Mouse (Mus musculus) stomach, embryonic 14.5 days (tissue): ENCODE measurements around the gene Zfp644. TPM values are rescaled to one million over a fixed set of nuclear protein-coding genes. Genes with fewer than 3 reads are reported as not detected.

Source experiments
- ATAC-seq: fragments of 200-750 bp; cut with Nextera tagmentation; 2 replicates; pipeline ENCODE4 v1.8.0; 2017; ENCODE audit warnings: low read depth, moderate TSS enrichment; ENCODE audit not compliant: insufficient number of reproducible peaks, insufficient read depth, low FRiP score
- H3K27ac ChIP-seq: fragments of 300-500 bp; sonication (generic); 2 replicates; pipeline ENCODE4 v1.5.1; 2014; ENCODE audit warnings: mild to moderate bottlenecking, low read length, moderate library complexity, mixed read lengths
- H3K27me3 ChIP-seq: fragments of 300-500 bp; sonication (generic); 2 replicates; pipeline ENCODE4 v1.6.1; 2014; ENCODE audit warnings: low read length, control low read depth, mixed read lengths; ENCODE audit not compliant: control insufficient read depth, insufficient read depth
- H3K36me3 ChIP-seq: fragments of 300-500 bp; sonication (generic); 2 replicates; pipeline ENCODE4 v1.6.1; 2014; ENCODE audit warnings: mild to moderate bottlenecking, control low read depth, low read length, moderate library complexity, mixed read lengths; ENCODE audit not compliant: control insufficient read depth, insufficient read depth
- H3K4me1 ChIP-seq: fragments of 300-500 bp; sonication (generic); 2 replicates; pipeline ENCODE4 v1.6.1; 2014; ENCODE audit warnings: low read length, control low read depth, mixed read lengths; ENCODE audit not compliant: control insufficient read depth, insufficient read depth
- H3K4me2 ChIP-seq: fragments of 300-500 bp; sonication (generic); replicated peaks from 2 replicates; pipeline ENCODE4 v1.6.1; 2014; ENCODE audit warnings: low read depth, low read length, control low read depth
- H3K4me3 ChIP-seq: fragments of 300-500 bp; sonication (generic); 2 replicates; pipeline ENCODE4 v1.5.1; 2014; ENCODE audit warnings: low read depth, low read length, control low read depth
- H3K9ac ChIP-seq: fragments of 300-500 bp; sonication (generic); replicated peaks from 2 replicates; pipeline ENCODE4 v1.6.1; 2014; ENCODE audit warnings: low read depth, mild to moderate bottlenecking, control low read depth, low read length, moderate library complexity, mixed read lengths
- H3K9me3 ChIP-seq: fragments of 300-500 bp; sonication (generic); 2 replicates; pipeline ENCODE4 v1.6.1; 2016; ENCODE audit warnings: low read depth, low read length, control low read depth; ENCODE audit not compliant: control insufficient read depth
- WGBS: fragments of 180-500 bp; shearing (Covaris S2); extraction: QIAGEN DNeasy Blood & Tissue Kit; methylation state at CpG from one replicate; pipeline ENCODE4 v1.1.7; 2014; 5-methylcytosine and 5-hydroxymethylcytosine counted together
- polyA plus RNA-seq: library from polyadenylated mRNA; unstranded; fragments of >200 nt; fragmentation: Nextera tagmentation; extraction: Ambion mirVana; gene quantifications from 2 replicates; pipeline ENCODE4 v1.2.1, GENCODE M21; 2014

Gene Zfp644
- polyA plus RNA-seq, 1 experiment from 2014 or later = 115 TPM

GRCm38 (mm10) chr5:106575098-106575497 lies 122.0 kb downstream of the Zfp644 start:
- Histone ChIP-seq H3K36me3 (no peaks in the 10 kb centered on the region), H3K9me3 (no peaks in the 10 kb centered on the region), H3K27me3 (no peaks in the 10 kb centered on the region), H3K4me1 (peaks cover 3% of the 10 kb centered on the region; the same call in 1 of the 2 replicates), H3K9ac (no peak overlapping the region), H3K4me2 (peak overlapping the region; percentile 100), H3K27ac (no peak overlapping the region), H3K4me3 (peak overlapping the region; percentile 64; the same call in 1 of the 2 replicates)
- WGBS = 29% methylated on average over 4 of the region's 4 CpGs
- 0 out of 2 replicates have a peak, but pooled peaks have one; percentile 16 for ATAC-seq

DNA sequence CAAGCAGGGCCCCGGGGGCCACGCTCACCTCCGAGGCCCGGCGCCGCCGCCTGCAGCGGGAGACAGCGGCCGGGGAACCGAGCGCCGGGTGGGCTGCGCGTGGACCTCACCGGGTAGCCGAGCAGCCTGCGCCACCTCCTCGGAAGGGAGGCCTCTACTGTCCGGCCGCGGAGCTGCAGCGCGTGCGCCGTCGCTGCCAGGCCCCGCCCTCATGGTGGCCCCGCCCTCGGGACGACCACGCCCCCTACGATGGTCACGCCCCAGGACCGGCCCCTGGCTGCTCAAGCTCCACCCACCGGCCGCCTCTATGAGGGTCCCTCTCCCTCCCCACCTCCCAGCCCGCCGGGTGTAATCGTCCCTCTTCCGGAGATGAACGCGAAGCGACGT lies 122.5 kb downstream of the Zfp644 start:
- Histone ChIP-seq H3K36me3 (no peaks in the 10 kb centered on the region), H3K9ac (peak overlapping the region; percentile 42), H3K9me3 (no peaks in the 10 kb centered on the region), H3K27me3 (no peaks in the 10 kb centered on the region), H3K4me3 (peak overlapping the region; percentile 64), H3K27ac (no peak overlapping the region), H3K4me2 (peak overlapping the region; percentile 100), H3K4me1 (peaks cover 3% of the 10 kb centered on the region; the same call in 1 of the 2 replicates)
- under 1% methylated on average over 38 of the region's 45 CpGs for WGBS
- peak; percentile 92 for ATAC-seq

- Histone ChIP-seq H3K27ac (no peak overlapping the region), H3K9me3 (no peaks in the 10 kb centered on the region), H3K27me3 (no peaks in the 10 kb centered on the region), H3K4me1 (peaks cover 3% of the 10 kb centered on the region; the same call in 1 of the 2 replicates), H3K36me3 (no peaks in the 10 kb centered on the region), H3K4me2 (peak overlapping the region; percentile 100), H3K9ac (peak overlapping the region; percentile 42), H3K4me3 (peak overlapping the region; percentile 64)
- peak; percentile 60; the same call in 1 of the 2 replicates for ATAC-seq
- 8% methylated on average over 32 of the region's 55 CpGs for WGBS
Observed at GRCm38 (mm10) chr5:106573742-106574559, 123.1 kb downstream of the Zfp644 start.

Other genes with a start within 250 kb of the Zfp644 start
- not detected in 2 replicates for gene Barhl2, start 239.1 kb downstream of the Zfp644 start, polyA plus RNA-seq
- not detected in 2 replicates for gene Gm17304, start 88.2 kb downstream of the Zfp644 start, polyA plus RNA-seq
- gene Hfm1, start 229.0 kb upstream of the Zfp644 start, polyA plus RNA-seq = 2.1 TPM in 2 replicates